Comparison of ENCODE assay signal across 1 mouse cellular context in genomic region chr6:42264626-42265312, GRCm38 (mm10).
TF ChIP-seq lines count a peak whose summit lies in the region.

TSS of gene Casp2 (plus strand) at chr6:42264985.

TF ChIP-seq in CH12.LX, 34 proteins besides CTCF, POLR2A, EP300 and RAD21 (continued from another document):
- TF ChIP-seq MAFK (IDR thresholded peaks at IDR 0.05; ENCODE audit: insufficient replicate concordance, low read length) (no peak), CHD2 (IDR thresholded peaks at IDR 0.05; ENCODE audit: low read length) (peak; percentile 55), KAT2A (IDR thresholded peaks at IDR 0.05; ENCODE audit: insufficient replicate concordance, low read length) (peak; percentile 68; the same call in 1 of the 2 replicates), TCF12 (IDR thresholded peaks at IDR 0.05; ENCODE audit: low read depth, low read length) (no peak; the same call in none of the 2 replicates), ZC3H11A (IDR thresholded peaks at IDR 0.05; ENCODE audit: low read depth, low read length) (no peak), IRF4 (IDR thresholded peaks at IDR 0.05; ENCODE audit: low read depth, low read length) (no peak), CHD1 (IDR thresholded peaks at IDR 0.05; ENCODE audit: low read depth, low read length) (no peak), E2F4 (IDR thresholded peaks at IDR 0.05; ENCODE audit: insufficient replicate concordance, low read depth, low read length) (peak; percentile 97; the same call in 1 of the 2 replicates), RCOR1 (conservative IDR thresholded peaks at IDR 0.05; ENCODE audit: low read depth, low read length) (no peak), ZMIZ1 (IDR thresholded peaks at IDR 0.05; ENCODE audit: low read depth, low read length) (no peak), MAX (IDR thresholded peaks at IDR 0.05; ENCODE audit: low read length) (peak; percentile 23)
